Mouse (Mus musculus) spleen, adult 2 months (tissue): ENCODE data around the gene Slc27a1. TPM values are rescaled to one million over a fixed set of nuclear protein-coding genes. Genes with fewer than 3 reads are reported as not detected.
"Not testable (repeated sequence)": the region's sequence is repeated elsewhere in the genome, so short reads cannot be mapped to it uniquely, and the experiment has no call there.

Source experiments
- DNase-seq, 2 experiments: peaks; one replicate each; pipeline versions ENCODE4 v3.0.0 to v3.0.0-alpha.2; 2012 to 2021; ENCODE audit warnings: low spot score in 2 of 2, low read depth in 1 of 2
- H3K27ac ChIP-seq: fragments of 200-500 bp; 2 replicates; pipeline ENCODE4 v1.5.1; 2012; ENCODE audit warnings: low read length, inconsistent platforms; ENCODE audit not compliant: insufficient read depth
- H3K27me3 ChIP-seq: fragments of 200-500 bp; 2 replicates; pipeline ENCODE4 v1.6.1; 2012; ENCODE audit warnings: mild to moderate bottlenecking, moderate library complexity, low read length, inconsistent platforms; ENCODE audit not compliant: control insufficient read depth, insufficient read depth
- H3K36me3 ChIP-seq: fragments of 200-500 bp; 2 replicates; pipeline ENCODE4 v1.6.1; 2012; ENCODE audit warnings: mild to moderate bottlenecking, low read length, inconsistent platforms; ENCODE audit not compliant: control insufficient read depth, insufficient read depth
- H3K4me1 ChIP-seq: fragments of 200-500 bp; 2 replicates; pipeline ENCODE4 v1.6.1; 2011; ENCODE audit warnings: inconsistent platforms; ENCODE audit not compliant: control insufficient read depth, insufficient read depth, insufficient read length
- H3K4me3 ChIP-seq: fragments of 200-500 bp; 2 replicates; pipeline ENCODE4 v1.5.1; 2011; ENCODE audit warnings: mild to moderate bottlenecking, inconsistent platforms; ENCODE audit not compliant: insufficient read depth, insufficient read length; ENCODE audit errors: extremely low read depth
- CTCF ChIP-seq: fragments of 200-500 bp; IDR thresholded peaks from 2 replicates; pipeline ENCODE4 v1.5.1; 2011; ENCODE audit warnings: mild to moderate bottlenecking, inconsistent platforms; ENCODE audit not compliant: insufficient read depth, insufficient read length, insufficient replicate concordance; ENCODE audit errors: extremely low read depth
- POLR2A ChIP-seq: fragments of 200-500 bp; IDR thresholded peaks from 2 replicates; pipeline ENCODE4 v1.6.1; 2011; ENCODE audit warnings: low read depth, low read length, inconsistent platforms
- WGBS: fragments of 180-500 bp; shearing (Covaris S2); methylation state at CpG from one replicate; pipeline ENCODE4 v1.1.7; 2018; 5-methylcytosine and 5-hydroxymethylcytosine counted together
- polyA plus RNA-seq: library from polyadenylated mRNA; depleted of rRNA; stranded (reverse); fragments of >200 nt; gene quantifications from 2 replicates; pipeline ENCODE4 v1.2.3, GENCODE M21; 2012

The Slc27a1 gene
- polyA plus RNA-seq, 1 experiment, result 47.0 TPM

DNA sequence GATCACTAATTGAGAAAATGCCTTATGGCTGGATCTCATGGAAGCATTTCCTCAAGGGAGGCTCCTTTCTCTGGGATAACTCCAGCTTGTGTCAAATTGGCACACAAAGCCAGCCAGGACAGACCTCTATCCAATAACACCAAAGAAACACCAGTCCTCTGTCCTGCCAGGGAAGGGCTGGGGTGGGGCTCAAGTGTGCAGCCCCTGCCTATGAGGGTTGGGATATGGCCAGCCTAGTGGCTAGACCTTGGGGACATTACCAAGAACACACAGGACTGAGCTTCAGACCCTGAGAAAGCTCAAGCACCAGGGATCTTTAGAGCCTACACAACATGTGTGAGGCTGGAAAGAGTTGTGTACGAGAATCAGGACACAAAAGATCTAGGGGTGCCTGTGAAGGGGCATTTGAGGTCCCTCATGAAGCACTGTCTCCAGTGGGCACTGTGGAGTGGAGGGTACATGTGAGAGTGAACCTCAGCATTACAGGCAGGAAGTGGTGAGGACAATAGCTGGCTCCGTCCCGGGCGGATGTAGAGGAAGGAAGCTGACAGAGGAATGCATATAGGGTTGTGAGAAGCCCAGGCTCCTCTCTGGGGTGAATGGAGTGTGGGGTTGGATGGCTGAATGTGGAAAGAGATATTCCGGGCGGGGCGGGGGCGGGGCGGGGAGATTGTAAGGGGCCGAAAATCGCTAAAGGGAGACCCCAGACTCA lies 40.2 kb upstream of the Slc27a1 start:
- Histone ChIP-seq H3K27me3 (no peaks in the 10 kb centered on the region), H3K4me3 (no peak overlapping the region), H3K4me1 (peaks cover 5% of the 10 kb centered on the region; the same call in 1 of the 2 replicates), H3K27ac (peak overlapping the region; percentile 12), H3K36me3 (no peaks in the 10 kb centered on the region)
- 8% methylated on average over 11 of the region's 11 CpGs for WGBS
- TF ChIP-seq CTCF, result no peak
- no peak for TF ChIP-seq POLR2A
- DNase-seq, result no peak

DNA sequence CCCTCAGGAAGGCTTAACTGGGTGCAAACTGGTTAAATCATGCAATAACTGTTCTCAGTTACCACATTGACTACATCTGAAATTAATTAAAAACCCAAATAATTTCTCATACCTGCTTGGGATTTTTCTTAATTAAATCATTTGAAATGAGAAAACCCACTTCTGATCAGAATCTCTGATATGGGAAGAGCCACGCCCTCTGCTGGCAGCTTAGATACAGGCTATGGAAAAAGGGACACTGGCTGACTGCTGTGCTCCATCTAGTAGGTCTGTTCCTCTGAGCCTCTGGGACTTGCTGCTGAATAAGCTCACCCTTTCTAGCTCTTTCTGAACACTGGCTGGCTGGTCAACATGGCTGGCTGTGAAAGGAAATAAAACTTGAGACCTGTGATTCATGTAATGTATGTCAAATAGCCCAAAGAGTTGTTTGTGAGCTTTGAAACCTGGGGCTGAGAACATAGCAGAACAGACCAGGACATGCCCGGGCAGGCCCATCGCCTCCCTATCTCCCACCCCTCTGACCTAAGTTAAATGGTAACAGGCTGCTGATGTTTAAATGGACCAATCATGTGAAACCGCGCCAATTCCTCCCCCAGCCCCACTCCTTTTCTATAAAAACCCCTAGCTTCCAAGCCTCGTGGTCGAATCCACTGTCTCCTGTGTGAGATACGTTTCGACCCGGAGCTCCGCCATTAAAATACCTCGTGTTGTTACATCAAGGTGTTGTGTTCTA lies 37.8 kb upstream of the Slc27a1 start:
- WGBS, result 81% methylated on average over 8 of the region's 12 CpGs
- H3K27me3 ChIP-seq, DNase-seq, H3K27ac ChIP-seq, H3K36me3 ChIP-seq, H3K4me3 ChIP-seq, H3K4me1 ChIP-seq: not testable (repeated sequence)

DNA sequence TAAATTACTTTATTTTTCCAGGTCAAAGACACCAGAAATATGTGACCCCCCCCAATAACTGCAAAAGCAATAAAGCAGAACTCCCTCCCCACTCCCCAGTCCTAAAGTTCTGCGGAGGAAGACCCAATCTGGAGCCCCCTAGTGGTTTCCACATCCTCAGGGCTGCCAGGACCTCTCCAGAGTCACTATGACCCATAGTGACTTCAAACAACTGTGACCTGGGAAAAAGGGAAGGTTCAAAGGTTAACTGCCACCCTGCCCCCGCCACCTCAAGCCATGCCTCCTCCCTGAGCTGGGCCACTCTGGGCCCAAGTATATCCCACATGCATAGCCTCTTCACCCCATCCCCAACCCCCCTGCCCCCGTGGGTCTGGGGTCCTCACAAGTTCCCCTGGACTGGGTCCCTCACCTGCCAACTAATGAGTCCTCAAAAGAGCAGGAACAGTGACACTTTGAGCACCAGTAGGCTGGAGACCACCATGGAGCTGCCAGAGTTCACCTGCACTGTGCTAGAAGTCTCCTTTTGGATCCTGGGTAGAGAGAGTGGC lies 34.3 kb upstream of the Slc27a1 start:
- no peak for TF ChIP-seq CTCF
- TF ChIP-seq POLR2A, result no peak
- H3K27ac ChIP-seq, result no peak overlapping the region
- DNase-seq, result no peak
- H3K27me3 ChIP-seq, result no peaks in the 10 kb centered on the region
- H3K4me3 ChIP-seq, result no peak overlapping the region
- H3K4me1 ChIP-seq, result peaks cover 12% of the 10 kb centered on the region; the same call in 1 of the 2 replicates
- no peaks in the 10 kb centered on the region for H3K36me3 ChIP-seq
- 74% methylated on average over 3 of the region's 3 CpGs for WGBS

DNA sequence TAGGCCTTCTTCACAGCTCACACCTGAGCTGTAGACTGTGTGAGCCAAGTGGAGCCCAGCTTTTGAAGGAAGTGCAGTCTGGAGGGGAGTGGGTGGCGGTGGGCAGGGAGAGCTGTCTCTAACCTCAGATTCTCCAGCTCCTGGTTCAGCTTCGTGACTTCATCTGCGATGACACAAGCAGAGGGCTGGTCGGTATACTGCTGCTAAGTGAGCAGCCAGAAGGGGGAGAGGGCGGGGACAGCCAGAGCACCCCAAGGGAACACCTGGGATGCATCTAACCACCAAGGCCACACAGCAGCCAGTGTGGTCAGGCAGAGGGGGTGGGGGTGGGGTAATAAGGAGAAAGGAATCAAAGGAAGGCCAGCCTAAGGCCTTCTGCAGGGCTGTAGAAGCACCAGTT lies 33.0 kb upstream of the Slc27a1 start:
- no peak for DNase-seq
- Histone ChIP-seq H3K27ac (no peak overlapping the region), H3K4me3 (peak overlapping the region; percentile 16; the same call in 1 of the 2 replicates), H3K27me3 (no peaks in the 10 kb centered on the region), H3K36me3 (no peaks in the 10 kb centered on the region), H3K4me1 (peaks cover 12% of the 10 kb centered on the region; the same call in 1 of the 2 replicates)
- 23% methylated on average over 5 of the region's 5 CpGs for WGBS
- TF ChIP-seq POLR2A (no peak), CTCF (no peak)

DNA sequence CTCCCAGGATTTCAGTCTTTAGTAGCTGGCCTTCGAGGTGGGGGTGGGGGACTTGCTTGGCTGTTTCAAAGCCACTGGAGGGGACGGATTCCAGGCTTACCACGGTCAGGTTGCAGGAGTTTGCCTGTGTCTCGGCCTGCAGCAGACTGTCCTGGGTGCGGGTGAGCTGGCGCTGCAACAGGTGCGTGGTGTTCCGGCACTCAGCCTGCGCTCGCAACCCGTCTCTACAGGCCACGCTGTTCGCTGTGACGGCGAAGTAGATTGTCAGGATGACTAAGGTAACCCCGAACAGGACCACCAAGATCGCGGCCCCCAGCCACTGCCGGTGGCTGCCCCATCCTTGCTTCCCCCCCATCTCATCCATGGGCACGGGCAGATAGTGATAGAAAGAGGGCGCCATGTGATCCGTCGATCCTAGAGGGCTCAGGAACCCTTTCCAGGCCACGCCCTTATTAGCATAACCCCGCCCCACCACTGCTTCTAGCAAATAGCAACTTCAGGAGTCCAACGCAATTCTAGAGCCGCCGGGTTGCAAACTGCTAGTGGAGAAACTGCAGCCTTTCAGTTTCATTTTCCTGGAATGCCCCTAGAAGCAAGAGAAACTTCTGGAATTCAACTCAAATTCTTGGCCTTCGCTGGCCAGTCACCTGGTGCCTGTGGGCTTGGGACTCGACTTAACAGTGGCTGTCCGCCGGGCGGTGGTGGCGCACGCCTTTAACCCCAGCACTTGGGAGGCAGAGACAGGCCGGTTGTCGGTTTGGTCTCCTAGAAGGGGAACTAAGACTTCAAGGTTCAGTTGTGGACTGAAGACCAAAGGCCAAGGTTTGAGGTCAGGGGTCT lies 31.4 kb upstream of the Slc27a1 start, which contains the start of gene Bst2:
Gene Bst2 (minus strand): TSS at position 429 of the 840 bp plus-strand sequence.
- no peaks in the 10 kb centered on the region for H3K27me3 ChIP-seq
- TF ChIP-seq POLR2A (peak; percentile 16), CTCF (no peak)
- H3K4me1 ChIP-seq, result peaks cover 12% of the 10 kb centered on the region; the same call in 1 of the 2 replicates
- under 1% methylated on average over 37 of the region's 37 CpGs for WGBS
- H3K4me3 ChIP-seq, result peak within 1 kb of the TSS; percentile 93
- DNase-seq, result peak; percentile 83 to 86
- no peaks in the 10 kb centered on the region for H3K36me3 ChIP-seq
- peak within 1 kb of the TSS; percentile 92 for H3K27ac ChIP-seq

DNA sequence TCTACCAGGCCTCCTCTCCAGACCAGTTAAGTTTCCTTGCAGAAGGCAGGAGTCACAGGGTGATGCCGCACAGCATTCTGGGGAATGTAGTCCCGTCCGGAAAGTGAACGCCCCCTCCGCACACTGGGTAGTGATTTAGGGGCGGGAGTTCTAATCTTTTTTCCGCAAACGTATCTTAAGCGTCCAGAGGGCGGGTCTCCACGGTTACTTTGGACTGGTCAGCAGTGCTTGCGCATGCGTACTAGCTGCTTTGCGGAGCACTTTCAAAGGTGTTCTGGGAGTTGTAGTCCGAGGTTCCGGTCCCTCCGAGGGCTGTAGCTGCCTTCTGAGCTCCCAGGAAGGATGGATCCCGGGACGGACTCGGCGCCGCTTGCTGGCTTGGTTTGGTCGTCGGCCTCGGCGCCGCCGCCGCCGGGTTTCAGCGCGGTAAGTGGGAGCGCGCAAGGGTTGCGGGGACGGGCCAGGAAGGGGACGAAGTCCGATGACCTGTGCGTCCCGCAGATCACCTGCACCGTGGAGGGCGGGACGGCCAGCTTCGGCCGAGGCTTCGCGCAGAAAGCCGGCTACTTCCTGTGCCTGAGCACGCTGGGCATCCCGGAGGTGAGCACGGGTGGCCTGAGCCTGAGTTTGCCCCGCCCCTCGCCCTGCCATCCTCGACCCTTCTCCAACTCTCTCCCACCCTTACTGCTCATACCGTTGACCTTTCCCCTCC lies 25.9 kb upstream of the Slc27a1 start, which contains the start of gene Mvb12a:
Gene Mvb12a (plus strand): TSS at position 291 of the 712 bp plus-strand sequence.
- H3K27ac ChIP-seq, result peak within 1 kb of the TSS; percentile 62
- DNase-seq, result peak; percentile 96 to 98

More for the DNA sequence above, 25.9 kb upstream of the Slc27a1 start, which contains the start of gene Mvb12a:
- peaks cover 16% of the 10 kb centered on the region for H3K36me3 ChIP-seq
- under 1% methylated on average over 55 of the region's 55 CpGs for WGBS
- H3K4me1 ChIP-seq, result peaks cover 5% of the 10 kb centered on the region
- TF ChIP-seq POLR2A (peak; percentile 9; the same call in 1 of the 2 replicates), CTCF (no peak)
- no peaks in the 10 kb centered on the region for H3K27me3 ChIP-seq
- peak within 1 kb of the TSS; percentile 86 for H3K4me3 ChIP-seq
